Mouse (Mus musculus) myocyte (in vitro differentiated cells): Measurements from ENCODE around the gene Gm49337. TPM values are rescaled to one million over a fixed set of nuclear protein-coding genes. Genes with fewer than 3 reads are reported as not detected.

ENCODE experiments used
- H3K27me3 ChIP-seq: one replicate; pipeline ENCODE4 v1.6.1; 2011; ENCODE audit not compliant: control insufficient read depth, insufficient read depth, insufficient read length
- H3K36me3 ChIP-seq: one replicate; pipeline ENCODE4 v1.6.1; 2011; ENCODE audit not compliant: control insufficient read depth, insufficient read depth
- H3K4me2 ChIP-seq: one replicate; pipeline ENCODE4 v1.6.1; 2011; ENCODE audit warnings: low read depth, control low read depth
- H3K4me3 ChIP-seq: one replicate; pipeline ENCODE4 v1.5.1; 2011; ENCODE audit warnings: mild to moderate bottlenecking, control low read depth, moderate library complexity
- H3K79me2 ChIP-seq: one replicate; pipeline ENCODE4 v1.6.1; 2011; ENCODE audit not compliant: control insufficient read depth, insufficient read depth
- H3ac ChIP-seq: one replicate; pipeline ENCODE4 v1.6.1; 2011; ENCODE audit not compliant: control insufficient read depth, insufficient read length
- CEBPB ChIP-seq: IDR thresholded peaks from 2 replicates; pipeline ENCODE4 v1.6.1; 2011; ENCODE audit warnings: mild to moderate bottlenecking, moderate library complexity; ENCODE audit not compliant: poor library complexity, insufficient read depth, severe bottlenecking
- E2F4 ChIP-seq: IDR thresholded peaks from one replicate; pipeline ENCODE4 v1.6.1; 2011; ENCODE audit warnings: mild to moderate bottlenecking, control low read depth, moderate library complexity; ENCODE audit not compliant: insufficient read depth
- MAX ChIP-seq: IDR thresholded peaks from one replicate; pipeline ENCODE4 v1.6.1; 2011; ENCODE audit warnings: low read depth, mild to moderate bottlenecking, control low read depth
- MYOD1 ChIP-seq, 3 experiments: IDR thresholded peaks; one replicate each; pipeline ENCODE4 v1.6.1; 2011; ENCODE audit warnings: control low read depth in 2 of 3, low read depth in 2 of 3, mild to moderate bottlenecking in 2 of 3, moderate library complexity in 1 of 3; ENCODE audit not compliant: insufficient read length in 2 of 3, control insufficient read depth in 1 of 3
- MYOG ChIP-seq, 3 experiments: IDR thresholded peaks; one replicate each; pipeline ENCODE4 v1.6.1; 2011; ENCODE audit warnings: control low read depth in 2 of 3, low read depth in 2 of 3, mild to moderate bottlenecking in 2 of 3; ENCODE audit not compliant: insufficient read length in 2 of 3, control insufficient read depth in 1 of 3, insufficient read depth in 1 of 3
- POLR2A ChIP-seq: IDR thresholded peaks from one replicate; pipeline ENCODE4 v1.6.1; 2011; ENCODE audit warnings: low read depth, mild to moderate bottlenecking, control low read depth, moderate library complexity; ENCODE audit not compliant: insufficient read length
- POLR2AphosphoS2 ChIP-seq: IDR thresholded peaks from one replicate; pipeline ENCODE4 v1.6.1; 2011; ENCODE audit warnings: low read depth, control low read depth; ENCODE audit not compliant: insufficient read length
- REST ChIP-seq: IDR thresholded peaks from one replicate; pipeline ENCODE4 v1.6.1; 2011; ENCODE audit warnings: mild to moderate bottlenecking, control low read depth, moderate library complexity; ENCODE audit not compliant: insufficient read depth, insufficient read length
- SRF ChIP-seq: IDR thresholded peaks from one replicate; pipeline ENCODE4 v1.6.1; 2011; ENCODE audit warnings: low read depth; ENCODE audit not compliant: control insufficient read depth, insufficient read length
- TCF12 ChIP-seq: IDR thresholded peaks from one replicate; pipeline ENCODE4 v1.6.1; 2011; ENCODE audit warnings: mild to moderate bottlenecking, control low read depth; ENCODE audit not compliant: poor library complexity, insufficient read depth, severe bottlenecking
- TCF3 ChIP-seq: IDR thresholded peaks from one replicate; pipeline ENCODE4 v1.6.1; 2011; ENCODE audit warnings: low read depth, control low read depth; ENCODE audit not compliant: insufficient read length
- USF1 ChIP-seq: IDR thresholded peaks from one replicate; pipeline ENCODE4 v1.6.1; 2011; ENCODE audit warnings: low read depth, mild to moderate bottlenecking, control low read depth, moderate library complexity
- polyA plus RNA-seq: library from polyadenylated mRNA; unstranded; fragments of >200 nt; fragmentation: generic; extraction: Trizol; gene quantifications from one replicate; pipeline ENCODE4 v1.2.1, GENCODE M21; 2012; ENCODE audit warnings: missing spikeins

The Gm49337 gene
- polyA plus RNA-seq, 1 experiment: not detected

DNA sequence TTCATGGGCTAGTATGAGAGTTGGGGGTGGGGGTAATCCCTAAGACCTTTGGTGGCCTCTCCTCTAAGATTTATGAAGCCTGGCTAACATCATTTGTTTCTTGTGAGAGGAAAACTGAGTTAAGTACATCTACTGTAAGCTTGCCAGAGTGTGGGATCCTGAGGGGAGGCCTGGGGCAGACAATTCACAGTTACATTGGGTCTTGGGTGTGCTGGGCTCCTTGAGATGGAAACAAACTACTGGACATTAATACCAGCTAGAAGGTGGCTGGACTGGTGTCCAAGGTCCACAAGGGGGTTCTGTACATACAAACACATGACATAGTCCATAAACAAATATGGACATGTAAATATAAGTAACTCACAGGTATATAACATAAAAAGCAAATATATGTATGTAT is 2.0 kb downstream of the Gm49337 start:
- Histone ChIP-seq H3K4me3 (no peak overlapping the region), H3K79me2 (no peaks in the 10 kb centered on the region), H3K4me2 (peak overlapping the region; percentile 68), H3ac (no peak overlapping the region), H3K27me3 (no peaks in the 10 kb centered on the region), H3K36me3 (no peaks in the 10 kb centered on the region)
- TF ChIP-seq TCF12 (no peak), SRF (no peak), POLR2AphosphoS2 (no peak), TCF3 (no peak), POLR2A (no peak), REST (no peak), CEBPB (no peak)

DNA sequence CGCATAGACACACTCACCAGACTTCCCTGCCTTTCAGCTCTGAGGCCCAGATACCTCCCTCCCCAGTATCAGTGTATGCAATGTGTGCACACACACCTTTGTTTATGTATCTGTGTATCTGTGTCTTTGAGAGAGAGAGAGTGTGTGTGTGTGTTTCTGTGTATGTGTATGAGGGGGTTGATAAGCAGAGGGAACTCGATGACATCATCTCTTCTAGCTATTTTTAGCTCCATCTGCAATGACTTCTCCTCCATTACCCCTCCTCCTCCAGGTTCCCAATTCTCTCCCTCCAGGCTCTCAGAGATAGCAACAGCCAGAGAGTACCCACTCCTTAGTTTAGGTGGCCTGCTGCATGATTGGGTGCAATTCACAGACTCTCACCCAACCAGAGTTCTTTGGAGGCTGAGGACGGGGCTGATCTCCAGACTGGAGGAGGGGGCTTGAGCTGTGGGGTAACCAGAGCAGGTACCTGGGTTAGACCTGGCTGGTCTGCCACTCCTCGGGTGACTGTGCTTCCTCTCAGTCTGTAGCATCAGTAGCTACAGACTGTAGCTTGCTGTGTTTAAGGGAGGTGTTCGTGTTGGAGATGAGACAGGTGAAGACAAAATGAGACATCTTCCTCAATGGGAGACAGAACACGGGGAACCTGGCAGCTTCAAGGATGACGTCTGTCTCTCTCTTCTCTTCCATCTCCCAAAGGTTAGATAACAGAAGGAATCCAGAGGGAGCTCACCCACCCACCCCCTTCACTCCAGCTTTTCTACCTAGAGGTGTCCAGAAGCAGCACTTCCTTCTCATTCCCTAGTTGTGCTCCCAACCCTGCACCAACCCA is 2.7 kb downstream of the Gm49337 start:
- Histone ChIP-seq H3K4me3 (no peak overlapping the region), H3K36me3 (no peaks in the 10 kb centered on the region), H3K79me2 (no peaks in the 10 kb centered on the region), H3K4me2 (peak overlapping the region; percentile 68), H3ac (no peak overlapping the region), H3K27me3 (no peaks in the 10 kb centered on the region)
- TF ChIP-seq POLR2AphosphoS2: no peak
- TF ChIP-seq TCF3: no peak
- no peak for TF ChIP-seq SRF

GRCm38 (mm10) chr4:116176543-116176988 is 3.4 kb downstream of the Gm49337 start:
- Histone ChIP-seq H3K36me3 (no peaks in the 10 kb centered on the region), H3K4me2 (peak overlapping the region; percentile 68), H3ac (no peak overlapping the region), H3K79me2 (no peaks in the 10 kb centered on the region), H3K27me3 (no peaks in the 10 kb centered on the region), H3K4me3 (no peak overlapping the region)
- no peak for TF ChIP-seq SRF
- no peak for TF ChIP-seq E2F4
- TF ChIP-seq TCF12: no peak
- TF ChIP-seq POLR2AphosphoS2: no peak
- TF ChIP-seq POLR2A: no peak
- TF ChIP-seq MYOD1 (IDR thresholded peaks at IDR 0.05; ENCODE audit: control insufficient read depth in 1 of 3, insufficient read length in 2 of 3, low read depth in 2 of 3): peak in 1 of 3 experiments; percentile 76
- peak in 2 of 3 experiments; percentile 29 to 63 for TF ChIP-seq MYOG (IDR thresholded peaks at IDR 0.05; ENCODE audit: control insufficient read depth in 1 of 3, insufficient read depth in 1 of 3, insufficient read length in 2 of 3, low read depth in 2 of 3)
- TF ChIP-seq MAX: no peak
- TF ChIP-seq TCF3: no peak
- no peak for TF ChIP-seq REST
- TF ChIP-seq CEBPB: no peak
- TF ChIP-seq USF1: no peak

- no peak overlapping the region for H3ac ChIP-seq
- no peaks in the 10 kb centered on the region for H3K79me2 ChIP-seq
- TF ChIP-seq MAX (no peak), SRF (no peak), CEBPB (no peak), POLR2AphosphoS2 (no peak), E2F4 (no peak), TCF3 (no peak), MYOD1 (IDR thresholded peaks at IDR 0.05; ENCODE audit: control insufficient read depth in 1 of 3, insufficient read length in 2 of 3, low read depth in 2 of 3) (no peak), POLR2A (no peak), USF1 (no peak), MYOG (IDR thresholded peaks at IDR 0.05; ENCODE audit: control insufficient read depth in 1 of 3, insufficient read depth in 1 of 3, insufficient read length in 2 of 3, low read depth in 2 of 3) (no peak), REST (no peak), TCF12 (no peak)
- no peak overlapping the region for H3K4me3 ChIP-seq
- no peaks in the 10 kb centered on the region for H3K27me3 ChIP-seq
- no peaks in the 10 kb centered on the region for H3K36me3 ChIP-seq
- peak overlapping the region; percentile 68 for H3K4me2 ChIP-seq
Measured at GRCm38 (mm10) chr4:116177140-116177539, 4.0 kb downstream of the Gm49337 start.

- Histone ChIP-seq H3ac (no peak overlapping the region), H3K4me3 (no peak overlapping the region), H3K36me3 (no peaks in the 10 kb centered on the region), H3K79me2 (no peaks in the 10 kb centered on the region), H3K4me2 (no peak overlapping the region), H3K27me3 (no peaks in the 10 kb centered on the region)
- TF ChIP-seq MYOD1 (IDR thresholded peaks at IDR 0.05; ENCODE audit: control insufficient read depth in 1 of 3, insufficient read length in 2 of 3, low read depth in 2 of 3) (no peak), POLR2AphosphoS2 (no peak), E2F4 (no peak), MYOG (IDR thresholded peaks at IDR 0.05; ENCODE audit: control insufficient read depth in 1 of 3, insufficient read depth in 1 of 3, insufficient read length in 2 of 3, low read depth in 2 of 3) (no peak), USF1 (no peak), REST (no peak), MAX (no peak), TCF3 (no peak)
Measured at GRCm38 (mm10) chr4:116182079-116182478, 8.9 kb downstream of the Gm49337 start.
